Mouse (Mus musculus) retina, postnatal 1 day (tissue): ENCODE results near the gene Daxx.
A peak's percentile ranks its signal among the peaks of the same experiment; 100 is the strongest.
"Not testable (repeated sequence)": the region's sequence is repeated elsewhere in the genome, so short reads cannot be mapped to it uniquely, and the experiment has no call there.

Experiments
- DNase-seq: peaks from one replicate; pipeline ENCODE4 v3.0.0-alpha.2; 2012

Daxx gene

GRCm38 (mm10) chr17:33947430-33948089, 38.3 kb downstream of the Daxx start:
- no peak for DNase-seq

DNA sequence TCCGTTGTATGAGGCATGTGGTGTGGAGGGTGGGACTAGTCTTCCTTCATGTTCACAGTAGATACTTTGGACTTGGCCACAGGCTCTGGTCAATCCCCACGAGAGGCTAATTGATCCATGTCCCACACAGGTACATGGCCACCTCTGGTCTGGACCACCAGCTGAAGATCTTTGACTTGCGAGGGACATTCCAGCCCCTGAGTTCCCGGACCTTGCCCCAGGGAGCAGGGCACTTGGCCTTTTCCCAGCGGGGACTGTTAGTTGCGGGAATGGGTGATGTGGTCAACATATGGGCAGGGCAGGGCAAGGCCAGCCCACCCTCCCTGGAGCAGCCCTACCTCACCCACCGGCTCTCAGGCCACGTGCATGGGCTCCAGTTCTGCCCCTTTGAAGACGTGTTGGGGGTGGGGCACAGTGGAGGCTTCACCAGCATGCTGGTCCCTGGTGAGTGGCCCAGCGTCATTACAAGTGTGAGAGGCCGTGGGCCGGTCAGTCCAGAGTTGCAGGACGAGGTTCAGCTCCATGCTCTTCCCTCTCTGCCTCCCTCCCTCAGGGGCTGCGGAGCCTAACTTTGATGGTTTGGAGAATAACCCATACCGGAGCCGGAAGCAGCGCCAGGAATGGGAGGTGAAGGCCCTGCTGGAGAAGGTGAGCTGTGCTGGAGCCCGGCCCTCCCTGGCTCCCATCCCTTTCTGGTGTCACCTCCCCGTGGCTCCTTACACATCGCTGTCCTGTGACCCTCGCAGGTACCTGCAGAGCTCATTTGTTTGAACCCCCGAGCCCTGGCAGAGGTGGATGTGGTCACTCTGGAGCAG, 39.1 kb downstream of the Daxx start:
- DNase-seq: no peak

- no peak for DNase-seq
Measured at GRCm38 (mm10) chr17:33948905-33949537, 39.8 kb downstream of the Daxx start.

DNA sequence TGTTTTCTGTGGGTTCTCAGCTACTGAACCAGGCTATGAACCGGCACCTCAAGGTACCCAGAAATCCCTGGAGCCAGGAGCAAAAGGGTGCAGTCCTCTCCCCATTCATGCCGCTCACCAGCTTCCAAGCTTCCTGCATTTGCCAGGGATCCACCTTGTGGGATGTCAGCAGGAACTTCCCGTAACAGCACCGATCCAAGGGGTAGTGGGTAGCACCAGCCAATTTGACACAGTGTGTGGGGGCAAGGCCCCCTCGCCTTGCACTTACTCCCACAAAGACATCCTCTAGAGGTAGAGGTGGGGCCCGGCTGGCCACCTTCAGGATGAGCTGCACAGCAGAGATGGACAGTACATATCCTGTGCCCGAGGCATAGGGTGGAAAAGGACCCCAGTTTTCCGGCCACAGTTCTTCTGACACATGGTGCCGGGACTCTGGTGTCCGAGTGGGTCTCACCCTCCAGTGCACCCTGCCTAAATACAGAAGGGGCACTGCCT, 41.0 kb downstream of the Daxx start:
- DNase-seq: no peak

GRCm38 (mm10) chr17:33951021-33951946, 42.1 kb downstream of the Daxx start, which contains the start of gene B3galt4:
Gene B3galt4 (minus strand): TSS chr17:33951488.
- DNase-seq: peak; percentile 92

GRCm38 (mm10) chr17:33952015-33952414, 42.8 kb downstream of the Daxx start:
- not testable (repeated sequence) for DNase-seq

DNA sequence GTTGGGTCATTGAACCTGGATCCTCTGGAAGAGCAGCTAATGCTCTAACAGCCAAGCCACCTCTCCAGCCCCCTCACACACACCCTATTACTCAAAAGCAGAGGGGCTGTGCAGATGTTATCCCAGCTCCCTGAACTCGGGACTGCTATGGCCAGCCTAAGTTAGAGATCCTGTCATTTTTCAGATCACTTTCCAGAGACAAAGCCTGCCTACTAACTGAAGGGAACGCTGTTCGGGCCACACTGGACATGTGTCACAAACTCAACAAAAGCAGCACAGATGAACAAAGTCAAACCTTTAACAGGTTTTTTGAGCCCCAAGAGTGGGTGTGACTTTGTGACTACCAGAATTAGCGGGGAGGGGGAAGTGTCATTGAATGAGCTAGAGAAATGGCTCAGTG, 43.7 kb downstream of the Daxx start:
- DNase-seq: no peak

GRCm38 (mm10) chr17:33953310-33953709, 44.1 kb downstream of the Daxx start:
- no peak for DNase-seq

GRCm38 (mm10) chr17:33953961-33954565, 44.8 kb downstream of the Daxx start:
- DNase-seq: no peak

DNA sequence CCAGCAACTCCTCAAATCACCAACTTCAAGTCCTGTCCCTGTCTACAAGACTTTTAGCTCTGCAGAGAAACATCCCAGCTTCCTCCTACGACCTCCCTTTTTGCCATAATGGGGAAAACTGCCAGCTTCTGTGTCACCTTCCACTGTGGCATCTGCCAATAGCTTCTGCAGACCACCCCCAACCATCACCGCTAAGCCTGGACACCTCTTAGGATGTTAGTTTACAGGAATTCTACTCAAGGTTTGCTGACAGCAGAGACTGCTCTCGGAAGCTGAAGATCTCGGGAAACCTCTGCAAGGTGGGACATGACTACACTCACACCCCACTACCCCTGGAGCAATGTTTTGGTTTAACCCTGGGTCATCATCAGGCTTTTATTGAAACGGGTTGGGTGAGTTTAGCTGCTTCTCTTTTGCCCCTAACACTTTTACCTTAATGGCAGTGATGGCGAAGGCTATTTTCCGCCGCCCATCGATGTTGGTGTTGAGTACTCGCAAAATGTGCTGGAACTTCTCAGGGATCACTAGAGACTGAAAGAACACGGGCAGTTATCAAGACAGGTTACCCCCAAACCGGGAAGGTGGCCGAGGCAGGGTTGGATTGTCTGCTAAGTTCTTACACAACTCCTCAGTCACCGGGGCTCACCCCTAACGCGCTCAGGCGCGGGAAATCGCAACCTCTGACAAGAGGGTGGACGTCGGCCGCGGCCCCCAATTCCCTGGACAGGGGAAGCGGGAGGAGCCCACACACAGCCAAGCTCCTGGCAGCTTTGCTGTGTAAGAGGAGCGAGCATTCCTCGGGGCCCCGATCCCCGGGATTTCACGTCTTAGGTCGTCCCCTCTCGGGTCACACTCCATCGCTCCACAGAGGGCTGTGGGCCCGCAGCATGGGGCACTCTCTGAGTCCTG, 45.7 kb downstream of the Daxx start:
- DNase-seq: no peak

DNA sequence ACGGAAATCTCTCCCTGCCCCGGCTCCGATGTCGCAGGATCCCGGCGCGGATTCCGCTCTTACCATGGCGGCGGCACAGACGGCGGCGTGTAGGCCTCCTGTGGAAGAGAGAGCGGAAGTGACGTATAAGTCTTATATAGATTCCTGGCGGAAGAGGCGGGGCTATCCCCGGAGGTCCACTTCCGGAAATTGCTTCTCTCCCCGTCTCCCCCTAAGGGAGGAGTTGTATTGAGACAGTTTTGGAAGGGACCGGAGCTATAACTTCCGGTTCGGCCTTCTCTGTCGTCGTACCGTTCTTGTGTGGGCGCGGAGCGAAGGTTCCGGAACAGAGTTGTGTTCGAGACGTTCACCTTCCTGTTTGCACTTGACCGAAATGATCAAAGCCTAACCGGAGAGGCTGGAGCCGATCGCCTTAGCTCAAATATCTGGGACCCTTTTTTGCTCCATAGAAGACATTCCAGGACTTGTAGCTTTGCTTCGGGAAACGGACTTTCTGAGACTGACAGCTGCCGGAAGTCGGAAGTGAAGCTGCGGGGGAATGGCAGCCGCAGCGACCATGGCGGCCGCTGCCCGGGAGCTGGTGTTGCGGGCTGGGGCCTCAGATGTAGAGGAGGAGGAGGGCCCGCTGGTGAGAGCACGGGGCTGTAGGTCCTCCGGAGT, 46.5 kb downstream of the Daxx start, which contains the start of the genes Vps52 and Rps18:
Gene Vps52, plus strand, starts transcription at position 258 of the 660 bp plus-strand sequence.
Gene Rps18, minus strand, starts transcription at position 447 of the 660 bp plus-strand sequence.
- DNase-seq: peak; percentile 99

DNA sequence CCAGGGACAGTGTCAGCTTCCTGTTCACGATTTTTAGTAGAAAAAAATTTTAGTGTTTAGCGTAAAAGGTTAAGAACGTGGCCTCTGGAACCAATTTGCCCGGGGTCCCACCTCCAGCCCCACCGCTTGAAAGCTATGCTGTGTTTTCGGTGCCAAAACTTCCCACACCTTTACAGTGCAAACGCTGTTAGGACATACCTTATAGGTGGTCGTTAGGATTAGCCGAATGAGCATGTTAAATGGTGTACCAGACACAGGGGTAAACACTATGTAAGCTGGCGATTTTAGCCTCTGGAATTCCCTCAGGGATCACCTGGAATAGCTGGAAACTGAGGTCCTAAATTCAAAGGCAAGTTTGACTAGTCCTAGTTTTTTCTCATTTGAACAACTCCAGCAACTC, 47.1 kb downstream of the Daxx start:
- no peak for DNase-seq

GRCm38 (mm10) chr17:33957493-33957892, 48.3 kb downstream of the Daxx start:
- DNase-seq: no peak

DNA sequence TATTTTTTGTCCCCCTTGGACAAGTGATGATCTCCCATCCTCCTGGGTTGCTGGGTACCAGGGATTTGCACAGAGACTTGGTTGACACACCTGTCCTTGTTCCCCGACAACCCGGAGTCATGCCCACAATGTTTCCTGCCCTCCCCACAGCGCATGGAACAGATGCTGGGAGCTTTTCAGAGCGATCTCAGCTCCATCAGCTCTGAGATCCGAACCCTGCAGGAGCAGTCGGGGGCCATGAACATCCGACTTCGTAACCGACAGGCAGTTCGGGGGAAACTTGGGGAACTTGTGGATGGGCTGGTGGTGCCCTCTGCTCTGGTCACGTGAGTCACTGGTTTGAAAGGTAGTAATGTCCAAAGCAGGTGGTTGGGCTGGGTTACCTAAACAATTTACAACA, 49.2 kb downstream of the Daxx start:
- DNase-seq: no peak

DNA sequence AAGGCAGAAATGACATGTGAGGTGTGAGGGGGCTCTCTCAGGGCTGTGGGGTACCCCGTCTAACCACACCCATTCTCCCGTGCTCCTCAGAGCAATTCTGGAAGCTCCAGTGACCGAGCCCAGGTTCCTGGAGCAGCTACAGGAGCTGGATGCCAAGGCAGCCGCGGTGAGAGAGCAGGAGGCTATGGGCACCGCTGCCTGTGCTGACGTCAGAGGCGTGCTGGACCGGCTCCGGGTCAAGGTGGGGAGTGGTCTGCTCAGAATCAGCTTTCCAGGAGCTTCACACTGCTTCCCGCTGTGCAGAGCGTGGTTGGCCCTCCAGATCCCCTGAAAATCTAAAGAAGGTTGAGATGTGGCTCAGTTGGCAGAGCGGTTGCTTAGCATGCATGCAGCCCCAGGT, 49.9 kb downstream of the Daxx start:
- DNase-seq: no peak

DNA sequence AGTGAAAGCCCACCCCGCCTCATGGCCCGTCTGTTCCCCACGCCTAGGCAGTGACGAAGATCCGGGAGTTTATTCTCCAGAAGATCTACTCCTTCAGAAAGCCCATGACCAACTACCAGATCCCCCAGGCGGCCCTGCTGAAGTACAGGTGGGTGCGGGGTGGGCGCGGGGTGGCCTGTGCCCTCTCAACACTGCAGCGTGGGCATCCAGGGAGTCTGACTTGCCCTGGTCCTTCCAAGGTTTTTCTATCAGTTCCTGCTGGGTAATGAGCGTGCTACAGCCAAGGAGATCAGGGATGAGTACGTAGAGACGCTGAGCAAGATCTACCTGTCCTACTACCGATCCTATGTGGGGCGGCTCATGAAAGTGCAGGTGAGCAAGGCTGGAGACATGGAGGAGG, 50.7 kb downstream of the Daxx start:
- no peak for DNase-seq

- no peak for DNase-seq
Measured at GRCm38 (mm10) chr17:33962876-33963275, 53.7 kb downstream of the Daxx start.
